Mouse (Mus musculus): ENCODE measurements around the gene Tspan31. TPM values are rescaled to one million over a fixed set of nuclear protein-coding genes. Genes with fewer than 3 reads are reported as not detected.

Gene Tspan31
- polyA plus RNA-seq, 1 experiment: 81.6 TPM

DNA sequence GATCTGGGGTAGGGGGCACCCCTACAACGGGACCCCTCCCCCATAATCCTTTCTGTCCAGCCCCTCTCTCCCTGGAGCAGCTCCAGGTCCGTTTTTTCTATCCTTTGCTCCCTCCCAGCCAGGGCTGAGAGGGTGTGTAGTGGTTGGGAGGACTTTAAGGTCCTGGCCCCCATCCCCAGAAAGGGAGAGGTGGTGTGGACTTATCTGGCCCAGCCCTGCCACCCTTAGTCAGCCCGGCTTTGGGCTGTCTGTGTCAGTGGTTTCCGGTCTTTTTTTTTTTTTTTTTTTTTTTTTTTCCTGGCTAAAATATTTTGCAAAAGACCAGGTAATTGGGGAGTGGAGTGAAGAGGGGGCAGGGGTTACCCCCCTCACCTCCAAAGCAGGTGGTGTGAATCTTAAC, 22.7 kb upstream of the Tspan31 start:
- peaks cover 28% of the 10 kb centered on the region for H3K4me1 ChIP-seq (ENCODE audit: control insufficient read depth, insufficient read depth, low read length)
- no peak for DNase-seq
- no peak overlapping the region for H3K27ac ChIP-seq (ENCODE audit: insufficient read depth, low read length)
- TF ChIP-seq CTCF (IDR thresholded peaks at IDR 0.05; ENCODE audit: borderline replicate concordance, insufficient read depth, low read depth, low read length) (no peak), POLR2A (IDR thresholded peaks at IDR 0.05; ENCODE audit: borderline replicate concordance, insufficient read depth, low read length) (no peak)
- 52% methylated on average over 4 of the region's 4 CpGs for WGBS
- no peak overlapping the region for H3K4me3 ChIP-seq (replicated peaks; ENCODE audit: insufficient read depth, low read depth, low read length)
- H3K27me3 ChIP-seq (ENCODE audit: control insufficient read depth, insufficient read depth, low read length): no peaks in the 10 kb centered on the region

GRCm38 (mm10) chr10:127091507-127092396, 21.7 kb upstream of the Tspan31 start:
- Histone ChIP-seq H3K4me1 (ENCODE audit: control insufficient read depth, insufficient read depth, low read length) (peaks cover 28% of the 10 kb centered on the region), H3K27me3 (ENCODE audit: control insufficient read depth, insufficient read depth, low read length) (no peaks in the 10 kb centered on the region), H3K4me3 (replicated peaks; ENCODE audit: insufficient read depth, low read depth, low read length) (no peak overlapping the region), H3K27ac (ENCODE audit: insufficient read depth, low read length) (no peak overlapping the region)
- TF ChIP-seq POLR2A (IDR thresholded peaks at IDR 0.05; ENCODE audit: borderline replicate concordance, insufficient read depth, low read length) (no peak), CTCF (IDR thresholded peaks at IDR 0.05; ENCODE audit: borderline replicate concordance, insufficient read depth, low read depth, low read length) (no peak)
- 45% methylated on average over 50 of the region's 51 CpGs for WGBS
- DNase-seq: peak in 1 of 2 experiments; percentile 52

- TF ChIP-seq CTCF (IDR thresholded peaks at IDR 0.05; ENCODE audit: borderline replicate concordance, insufficient read depth, low read depth, low read length): no peak
- Histone ChIP-seq H3K4me3 (replicated peaks; ENCODE audit: insufficient read depth, low read depth, low read length) (no peak overlapping the region), H3K4me1 (ENCODE audit: control insufficient read depth, insufficient read depth, low read length) (peaks cover 28% of the 10 kb centered on the region), H3K27ac (ENCODE audit: insufficient read depth, low read length) (no peak overlapping the region), H3K27me3 (ENCODE audit: control insufficient read depth, insufficient read depth, low read length) (no peaks in the 10 kb centered on the region)
- DNase-seq: peak in 1 of 2 experiments; percentile 54
- WGBS: 39% methylated on average over 57 of the region's 57 CpGs
These were observed 20.7 kb upstream of the Tspan31 start for GRCm38 (mm10) chr10:127090560-127091411.

GRCm38 (mm10) chr10:127085633-127086032, 15.6 kb upstream of the Tspan31 start:
- no peak for DNase-seq
- 68% methylated on average over 6 of the region's 6 CpGs for WGBS
- Histone ChIP-seq H3K4me1 (ENCODE audit: control insufficient read depth, insufficient read depth, low read length) (peaks cover 20% of the 10 kb centered on the region), H3K27me3 (ENCODE audit: control insufficient read depth, insufficient read depth, low read length) (no peaks in the 10 kb centered on the region), H3K27ac (ENCODE audit: insufficient read depth, low read length) (no peak overlapping the region), H3K4me3 (replicated peaks; ENCODE audit: insufficient read depth, low read depth, low read length) (no peak overlapping the region)
- TF ChIP-seq CTCF (IDR thresholded peaks at IDR 0.05; ENCODE audit: borderline replicate concordance, insufficient read depth, low read depth, low read length) (no peak; the same call in 1 of the 2 replicates), POLR2A (IDR thresholded peaks at IDR 0.05; ENCODE audit: borderline replicate concordance, insufficient read depth, low read length) (no peak)

- no peak for DNase-seq
- WGBS: 89% methylated on average over 9 of the region's 9 CpGs
- no peaks in the 10 kb centered on the region for H3K27me3 ChIP-seq (ENCODE audit: control insufficient read depth, insufficient read depth, low read length)
- H3K4me3 ChIP-seq (replicated peaks; ENCODE audit: insufficient read depth, low read depth, low read length): no peak overlapping the region
- TF ChIP-seq POLR2A (IDR thresholded peaks at IDR 0.05; ENCODE audit: borderline replicate concordance, insufficient read depth, low read length) (no peak), CTCF (IDR thresholded peaks at IDR 0.05; ENCODE audit: borderline replicate concordance, insufficient read depth, low read depth, low read length) (no peak)
- H3K27ac ChIP-seq (ENCODE audit: insufficient read depth, low read length): no peak overlapping the region
- peaks cover 20% of the 10 kb centered on the region for H3K4me1 ChIP-seq (ENCODE audit: control insufficient read depth, insufficient read depth, low read length)
These were observed 15.0 kb upstream of the Tspan31 start for GRCm38 (mm10) chr10:127085052-127085451.

DNA sequence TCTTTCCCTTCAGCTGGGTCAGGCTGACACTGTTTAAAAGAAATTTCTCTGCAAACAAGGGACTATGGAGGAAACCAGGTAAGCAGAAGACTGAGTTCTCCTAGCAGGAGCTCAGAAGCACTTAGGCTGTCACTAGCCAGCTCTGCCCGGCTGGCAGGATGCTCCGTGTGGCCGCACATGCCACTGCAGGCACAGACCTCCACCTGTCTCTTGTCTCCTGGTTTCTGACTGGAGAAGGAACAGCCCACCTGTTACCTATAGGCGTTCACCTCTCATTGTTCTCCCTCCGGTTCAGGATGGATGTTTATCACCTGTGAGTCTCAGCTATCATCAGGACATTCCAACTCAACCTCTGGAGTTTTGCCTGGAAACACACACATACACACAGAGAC, 13.8 kb upstream of the Tspan31 start:
- WGBS: 11% methylated on average over 5 of the region's 5 CpGs
- no peak overlapping the region for H3K4me3 ChIP-seq (replicated peaks; ENCODE audit: insufficient read depth, low read depth, low read length)
- no peak for TF ChIP-seq POLR2A (IDR thresholded peaks at IDR 0.05; ENCODE audit: borderline replicate concordance, insufficient read depth, low read length)
- TF ChIP-seq CTCF (IDR thresholded peaks at IDR 0.05; ENCODE audit: borderline replicate concordance, insufficient read depth, low read depth, low read length): peak; percentile 55
- peak in 1 of 2 experiments; percentile 45 for DNase-seq
- no peaks in the 10 kb centered on the region for H3K27me3 ChIP-seq (ENCODE audit: control insufficient read depth, insufficient read depth, low read length)
- H3K27ac ChIP-seq (ENCODE audit: insufficient read depth, low read length): no peak overlapping the region
- peaks cover 20% of the 10 kb centered on the region for H3K4me1 ChIP-seq (ENCODE audit: control insufficient read depth, insufficient read depth, low read length)

DNA sequence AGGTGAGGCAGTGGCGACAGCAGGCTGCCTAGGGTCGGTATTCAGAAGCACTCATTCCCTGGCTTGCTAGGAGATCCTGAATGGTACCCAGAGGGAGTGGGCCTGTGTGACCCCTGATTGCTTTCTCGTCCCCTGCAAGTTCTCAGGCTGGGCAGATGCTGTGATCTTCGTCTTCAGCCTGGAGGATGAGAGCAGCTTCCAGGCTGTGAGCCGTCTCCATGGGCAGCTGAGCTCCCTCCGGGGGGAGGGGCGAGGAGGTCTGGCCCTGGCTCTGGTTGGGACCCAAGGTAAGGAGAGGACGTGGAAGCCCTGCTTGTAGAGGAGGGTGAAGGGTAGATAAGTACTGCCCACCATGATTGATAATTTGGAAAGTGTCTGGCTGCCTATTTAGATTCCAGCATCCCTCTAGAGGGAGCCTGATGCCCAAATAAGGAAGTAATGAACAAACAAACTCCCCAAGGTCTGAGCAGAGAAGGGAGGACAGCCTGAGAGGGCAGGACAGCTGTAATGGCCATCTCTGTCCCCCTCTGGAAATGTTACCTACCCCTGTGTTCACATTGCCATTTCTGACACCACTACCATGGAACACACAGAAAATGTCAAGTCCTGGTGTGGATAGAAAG, 13.3 kb upstream of the Tspan31 start:
- Histone ChIP-seq H3K27ac (ENCODE audit: insufficient read depth, low read length) (0 out of 2 replicates have a peak overlapping the region, but pooled peaks have one; percentile 3), H3K4me1 (ENCODE audit: control insufficient read depth, insufficient read depth, low read length) (peaks cover 21% of the 10 kb centered on the region), H3K27me3 (ENCODE audit: control insufficient read depth, insufficient read depth, low read length) (no peaks in the 10 kb centered on the region), H3K4me3 (replicated peaks; ENCODE audit: insufficient read depth, low read depth, low read length) (no peak overlapping the region)
- 9% methylated on average over 8 of the region's 8 CpGs for WGBS
- TF ChIP-seq CTCF (IDR thresholded peaks at IDR 0.05; ENCODE audit: borderline replicate concordance, insufficient read depth, low read depth, low read length) (no peak), POLR2A (IDR thresholded peaks at IDR 0.05; ENCODE audit: borderline replicate concordance, insufficient read depth, low read length) (no peak)
- DNase-seq: no peak

Measured in cerebellum, adult 2 months (tissue).